Mouse (Mus musculus) forebrain, embryonic 16.5 days (tissue): Measurements from ENCODE around the gene Zfp423. TPM values are rescaled to one million over a fixed set of nuclear protein-coding genes. Genes with fewer than 3 reads are reported as not detected.

ENCODE experiments used
- ATAC-seq: fragments of 200-750 bp; cut with Nextera tagmentation; 2 replicates; pipeline ENCODE4 v1.8.0; 2017; ENCODE audit warnings: mild to moderate bottlenecking, moderate library complexity
- H3K27ac ChIP-seq: fragments of 300-500 bp; sonication (generic); 2 replicates; pipeline ENCODE4 v1.5.1; 2014; ENCODE audit warnings: low read length, control low read depth
- H3K27me3 ChIP-seq: fragments of 300-500 bp; sonication (generic); replicated peaks from 2 replicates; pipeline ENCODE4 v1.6.1; 2014; ENCODE audit warnings: low read length; ENCODE audit not compliant: control insufficient read depth, insufficient read depth
- H3K36me3 ChIP-seq: fragments of 300-500 bp; sonication (generic); 2 replicates; pipeline ENCODE4 v1.6.1; 2014; ENCODE audit not compliant: control insufficient read depth, insufficient read depth
- H3K4me1 ChIP-seq: fragments of 300-500 bp; sonication (generic); replicated peaks from 2 replicates; pipeline ENCODE4 v1.6.1; 2014; ENCODE audit warnings: low read length; ENCODE audit not compliant: control insufficient read depth, insufficient read depth
- H3K4me2 ChIP-seq: fragments of 300-500 bp; sonication (generic); 2 replicates; pipeline ENCODE4 v1.6.1; 2014; ENCODE audit warnings: mild to moderate bottlenecking, low read length, control low read depth
- H3K4me3 ChIP-seq: fragments of 300-500 bp; sonication (generic); replicated peaks from 2 replicates; pipeline ENCODE4 v1.5.1; 2014; ENCODE audit warnings: mild to moderate bottlenecking, low read length, control low read depth
- H3K9ac ChIP-seq: fragments of 300-500 bp; sonication (generic); replicated peaks from 2 replicates; pipeline ENCODE4 v1.6.1; 2014; ENCODE audit warnings: low read depth, low read length, control low read depth
- H3K9me3 ChIP-seq: fragments of 300-500 bp; sonication (generic); 2 replicates; pipeline ENCODE4 v1.6.1; 2016; ENCODE audit warnings: low read length; ENCODE audit not compliant: control insufficient read depth
- WGBS: fragments of 180-500 bp; shearing (Covaris S2); extraction: QIAGEN DNeasy Blood & Tissue Kit; methylation state at CpG from one replicate; pipeline ENCODE4 v1.1.7; 2014; 5-methylcytosine and 5-hydroxymethylcytosine counted together
- polyA plus RNA-seq: library from polyadenylated mRNA; unstranded; fragments of >200 nt; fragmentation: Nextera tagmentation; extraction: Ambion mirVana; gene quantifications from 2 replicates; pipeline ENCODE4 v1.2.1, GENCODE M21; 2015

The Zfp423 gene
- polyA plus RNA-seq, 1 experiment from 2014 or later, result 20.6 TPM

DNA sequence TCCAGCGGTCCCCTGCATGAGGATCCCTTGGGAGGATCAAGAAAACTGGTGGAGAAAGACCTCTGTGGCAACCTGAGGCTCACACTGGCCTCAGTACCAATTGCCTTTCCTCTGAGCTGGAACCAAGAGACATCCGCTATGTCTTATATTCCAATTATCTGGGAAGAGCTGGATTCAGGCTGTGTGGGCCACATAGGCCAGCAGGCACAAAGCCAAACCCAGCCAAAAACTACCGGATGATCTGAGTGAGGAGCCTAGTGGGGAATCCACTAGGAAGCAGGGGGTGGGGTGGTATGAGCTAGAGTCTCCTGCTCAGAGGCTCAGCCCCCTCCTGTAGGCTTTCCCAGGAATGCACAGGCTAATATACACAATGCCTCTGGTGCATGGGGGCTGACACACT lies 273.4 kb downstream of the Zfp423 start:
- 60% methylated on average over 3 of the region's 3 CpGs for WGBS
- H3K4me1 ChIP-seq, result peaks cover 61% of the 10 kb centered on the region
- H3K27ac ChIP-seq, result no peak overlapping the region; the same call in 1 of the 2 replicates

GRCm38 (mm10) chr8:87685392-87685791 lies 274.0 kb downstream of the Zfp423 start:
- ATAC-seq, result no peak
- no peak overlapping the region for H3K27ac ChIP-seq
- no peak overlapping the region for H3K4me2 ChIP-seq
- 32% methylated on average over 8 of the region's 8 CpGs for WGBS
- H3K4me3 ChIP-seq, result no peak overlapping the region
- H3K27me3 ChIP-seq, result no peaks in the 10 kb centered on the region; the same call in 1 of the 2 replicates
- H3K9ac ChIP-seq, result no peak overlapping the region
- H3K36me3 ChIP-seq, result no peaks in the 10 kb centered on the region
- H3K4me1 ChIP-seq, result peaks cover 54% of the 10 kb centered on the region
- no peaks in the 10 kb centered on the region for H3K9me3 ChIP-seq

More for the DNA sequence above, 273.4 kb downstream of the Zfp423 start:
- Histone ChIP-seq H3K27me3 (no peaks in the 10 kb centered on the region; the same call in 1 of the 2 replicates), H3K36me3 (no peaks in the 10 kb centered on the region), H3K9ac (no peak overlapping the region), H3K4me3 (no peak overlapping the region), H3K4me2 (no peak overlapping the region), H3K9me3 (no peaks in the 10 kb centered on the region)
- no peak for ATAC-seq

DNA sequence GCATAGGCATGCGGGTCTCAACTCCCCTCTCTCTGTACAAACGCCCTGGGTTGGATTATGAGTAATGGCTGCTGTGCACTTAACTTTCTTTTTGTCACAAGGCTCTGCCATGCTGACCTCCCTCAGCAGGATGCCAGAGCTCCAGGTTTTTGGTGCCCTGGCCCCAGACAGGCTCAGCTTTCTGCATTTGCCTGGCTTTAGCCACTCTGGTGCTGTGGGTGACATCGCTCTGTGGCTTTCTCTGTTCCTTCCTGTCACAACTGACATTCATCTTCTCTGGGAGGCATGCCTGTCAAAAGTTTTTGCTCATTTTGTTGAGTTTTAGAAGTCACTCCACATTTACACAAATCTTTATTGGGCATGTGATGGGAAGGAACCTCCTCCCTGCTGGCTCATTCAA lies 277.3 kb downstream of the Zfp423 start:
- Histone ChIP-seq H3K9ac (no peak overlapping the region), H3K4me1 (peaks cover 31% of the 10 kb centered on the region), H3K4me2 (no peak overlapping the region), H3K4me3 (no peak overlapping the region), H3K36me3 (no peaks in the 10 kb centered on the region), H3K27me3 (no peaks in the 10 kb centered on the region; the same call in 1 of the 2 replicates), H3K27ac (no peak overlapping the region), H3K9me3 (no peaks in the 10 kb centered on the region)
- ATAC-seq, result no peak
- WGBS, result 83% methylated on average over 3 of the region's 3 CpGs

DNA sequence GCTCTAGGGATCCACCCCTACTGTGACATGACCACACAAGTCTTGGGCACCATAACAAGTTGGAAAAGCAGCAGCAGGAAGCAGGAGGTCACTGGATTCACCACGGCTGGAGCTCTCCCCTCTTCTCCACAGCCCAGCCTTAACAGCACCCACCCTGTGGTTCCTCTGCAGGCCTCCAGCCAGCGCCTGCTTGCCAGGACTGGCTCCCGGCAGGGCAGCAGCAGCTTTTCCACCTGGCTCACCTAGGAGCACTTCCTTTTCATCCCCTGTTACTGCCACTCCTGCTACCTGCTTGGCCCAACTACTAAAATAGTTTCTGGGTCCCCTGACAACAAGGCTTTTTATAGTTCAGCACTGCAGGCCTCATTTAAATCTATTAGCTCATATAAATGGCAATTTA lies 279.4 kb downstream of the Zfp423 start:
- no peak overlapping the region for H3K4me3 ChIP-seq
- peaks cover 23% of the 10 kb centered on the region for H3K4me1 ChIP-seq
- ATAC-seq, result no peak
- no peak overlapping the region for H3K9ac ChIP-seq
- no peaks in the 10 kb centered on the region; the same call in 1 of the 2 replicates for H3K27me3 ChIP-seq
- H3K36me3 ChIP-seq, result no peaks in the 10 kb centered on the region
- no peak overlapping the region for H3K4me2 ChIP-seq
- H3K9me3 ChIP-seq, result no peaks in the 10 kb centered on the region
- no peak overlapping the region for H3K27ac ChIP-seq
- 47% methylated on average over 3 of the region's 3 CpGs for WGBS

DNA sequence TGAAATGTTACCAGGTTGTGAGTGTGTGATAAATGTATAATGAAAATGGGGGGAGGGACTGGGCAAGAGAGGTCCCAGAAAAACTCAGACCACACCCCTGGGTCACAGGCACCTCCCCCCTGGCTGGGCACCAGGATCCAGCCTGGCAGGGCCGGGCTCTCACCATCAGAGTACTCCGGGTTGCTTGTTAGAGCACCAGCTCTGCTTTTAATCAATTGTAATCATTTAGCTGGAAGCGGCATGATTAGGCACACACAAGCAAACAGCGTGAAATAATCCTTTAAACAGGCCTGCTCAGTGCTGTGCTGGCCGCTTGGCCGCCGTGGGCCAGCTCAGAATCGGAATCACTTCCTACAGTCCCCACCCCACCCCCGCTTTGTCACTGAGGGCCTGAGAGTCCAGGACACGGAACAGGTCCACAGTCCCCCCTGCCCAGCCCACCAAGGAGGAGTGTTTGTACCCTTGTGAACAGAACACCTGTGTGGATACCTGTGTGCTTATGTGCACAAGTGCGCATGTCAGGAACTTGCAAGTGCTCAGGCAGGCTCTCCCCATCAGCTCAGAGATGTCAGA lies 279.9 kb downstream of the Zfp423 start:
- Histone ChIP-seq H3K4me3 (no peak overlapping the region), H3K27ac (no peak overlapping the region), H3K27me3 (no peaks in the 10 kb centered on the region), H3K4me2 (no peak overlapping the region), H3K9ac (no peak overlapping the region), H3K36me3 (no peaks in the 10 kb centered on the region), H3K4me1 (peaks cover 28% of the 10 kb centered on the region), H3K9me3 (no peaks in the 10 kb centered on the region)
- peak; percentile 59 for ATAC-seq
- WGBS, result 29% methylated on average over 11 of the region's 11 CpGs

GRCm38 (mm10) chr8:87675411-87675810 lies 284.0 kb downstream of the Zfp423 start:
- Histone ChIP-seq H3K9ac (no peak overlapping the region), H3K9me3 (no peaks in the 10 kb centered on the region), H3K27ac (peak overlapping the region; percentile 54), H3K36me3 (no peaks in the 10 kb centered on the region), H3K4me3 (no peak overlapping the region), H3K27me3 (no peaks in the 10 kb centered on the region), H3K4me1 (peaks cover 41% of the 10 kb centered on the region), H3K4me2 (no peak overlapping the region)
- ATAC-seq, result peak; percentile 82
- WGBS, result 21% methylated on average over 9 of the region's 9 CpGs

DNA sequence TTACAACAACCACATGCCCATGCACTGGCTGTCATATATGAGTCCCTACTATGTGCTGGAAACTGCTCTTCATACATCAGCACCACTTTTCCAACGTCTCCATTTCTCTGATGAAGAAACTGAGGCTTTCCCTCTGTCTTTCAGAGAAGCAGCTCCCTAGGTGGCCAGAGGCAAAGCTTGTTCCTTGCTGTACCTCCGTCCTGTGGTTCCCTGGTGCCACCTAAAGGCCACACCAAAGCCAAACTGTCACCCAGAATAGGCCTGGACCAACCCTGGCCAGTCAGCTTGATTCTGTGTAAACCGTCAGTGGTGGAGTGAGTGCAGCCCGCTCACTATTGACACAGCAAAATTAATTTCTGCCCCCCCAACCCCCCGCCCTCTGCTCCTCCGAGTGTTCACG lies 285.2 kb downstream of the Zfp423 start:
- WGBS, result 69% methylated on average over 7 of the region's 7 CpGs
- no peak for ATAC-seq
- H3K9ac ChIP-seq, result no peak overlapping the region
- no peak overlapping the region for H3K4me3 ChIP-seq
- no peaks in the 10 kb centered on the region for H3K9me3 ChIP-seq
- no peak overlapping the region for H3K4me2 ChIP-seq
- no peaks in the 10 kb centered on the region for H3K27me3 ChIP-seq
- H3K4me1 ChIP-seq, result peaks cover 37% of the 10 kb centered on the region
- H3K27ac ChIP-seq, result no peak overlapping the region
- H3K36me3 ChIP-seq, result no peaks in the 10 kb centered on the region

GRCm38 (mm10) chr8:87672214-87672613 lies 287.2 kb downstream of the Zfp423 start:
- Histone ChIP-seq H3K4me3 (no peak overlapping the region), H3K27ac (peak overlapping the region; percentile 39), H3K4me2 (no peak overlapping the region), H3K4me1 (peaks cover 56% of the 10 kb centered on the region), H3K27me3 (no peaks in the 10 kb centered on the region), H3K9me3 (no peaks in the 10 kb centered on the region), H3K9ac (no peak overlapping the region), H3K36me3 (no peaks in the 10 kb centered on the region)
- no peak for ATAC-seq
- 81% methylated on average over 2 of the region's 2 CpGs for WGBS

DNA sequence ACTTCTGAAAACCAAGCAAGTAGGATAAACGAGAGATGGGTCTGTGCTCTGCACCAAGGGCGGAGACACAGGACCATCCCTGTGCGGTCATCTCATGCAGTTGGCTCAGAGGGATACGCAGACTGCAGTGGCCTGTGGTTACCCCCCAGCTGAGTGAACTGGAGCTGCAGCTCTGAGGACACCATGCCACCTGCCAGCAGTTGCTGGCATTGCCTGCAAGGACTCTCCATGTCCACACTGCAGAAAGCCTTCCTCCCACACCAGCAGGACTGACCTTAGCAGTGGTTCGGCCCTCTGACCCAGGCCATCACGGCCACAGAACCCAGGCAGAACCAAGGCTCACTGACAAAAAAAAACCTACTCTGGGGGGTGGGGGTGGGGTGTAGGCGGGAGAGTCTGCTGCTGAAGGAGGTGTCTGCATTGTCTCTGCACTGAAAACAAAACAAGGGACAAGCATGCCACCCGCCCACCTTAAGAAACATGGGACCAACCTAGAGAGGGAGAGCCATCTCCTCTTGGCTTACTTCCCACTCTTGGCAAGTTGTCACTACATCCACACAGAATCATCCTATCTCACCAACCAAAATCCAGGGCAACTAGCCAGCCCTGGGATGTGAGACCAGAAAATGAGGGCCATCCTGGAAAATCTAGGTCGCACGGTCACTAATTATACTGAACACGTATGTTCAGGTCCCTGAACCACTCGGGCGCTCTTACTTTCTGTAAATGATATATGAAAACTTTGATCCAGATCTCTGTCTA lies 288.0 kb downstream of the Zfp423 start:
- Histone ChIP-seq H3K9ac (no peak overlapping the region), H3K4me1 (peaks cover 60% of the 10 kb centered on the region), H3K9me3 (no peaks in the 10 kb centered on the region), H3K4me3 (no peak overlapping the region), H3K27me3 (no peaks in the 10 kb centered on the region), H3K27ac (peak overlapping the region; percentile 5; the same call in 1 of the 2 replicates), H3K36me3 (no peaks in the 10 kb centered on the region), H3K4me2 (no peak overlapping the region)
- 63% methylated on average over 13 of the region's 13 CpGs for WGBS
- no peak for ATAC-seq
